Mouse (Mus musculus): Measurements from ENCODE around the gene Hikeshi. TPM values are rescaled to one million over a fixed set of nuclear protein-coding genes. Genes with fewer than 3 reads are reported as not detected.

Gene Hikeshi
- polyA plus RNA-seq (2016; fragmentation: Nextera tagmentation; extraction: Ambion mirVana): 166 and 168 TPM in 2 replicates

DNA sequence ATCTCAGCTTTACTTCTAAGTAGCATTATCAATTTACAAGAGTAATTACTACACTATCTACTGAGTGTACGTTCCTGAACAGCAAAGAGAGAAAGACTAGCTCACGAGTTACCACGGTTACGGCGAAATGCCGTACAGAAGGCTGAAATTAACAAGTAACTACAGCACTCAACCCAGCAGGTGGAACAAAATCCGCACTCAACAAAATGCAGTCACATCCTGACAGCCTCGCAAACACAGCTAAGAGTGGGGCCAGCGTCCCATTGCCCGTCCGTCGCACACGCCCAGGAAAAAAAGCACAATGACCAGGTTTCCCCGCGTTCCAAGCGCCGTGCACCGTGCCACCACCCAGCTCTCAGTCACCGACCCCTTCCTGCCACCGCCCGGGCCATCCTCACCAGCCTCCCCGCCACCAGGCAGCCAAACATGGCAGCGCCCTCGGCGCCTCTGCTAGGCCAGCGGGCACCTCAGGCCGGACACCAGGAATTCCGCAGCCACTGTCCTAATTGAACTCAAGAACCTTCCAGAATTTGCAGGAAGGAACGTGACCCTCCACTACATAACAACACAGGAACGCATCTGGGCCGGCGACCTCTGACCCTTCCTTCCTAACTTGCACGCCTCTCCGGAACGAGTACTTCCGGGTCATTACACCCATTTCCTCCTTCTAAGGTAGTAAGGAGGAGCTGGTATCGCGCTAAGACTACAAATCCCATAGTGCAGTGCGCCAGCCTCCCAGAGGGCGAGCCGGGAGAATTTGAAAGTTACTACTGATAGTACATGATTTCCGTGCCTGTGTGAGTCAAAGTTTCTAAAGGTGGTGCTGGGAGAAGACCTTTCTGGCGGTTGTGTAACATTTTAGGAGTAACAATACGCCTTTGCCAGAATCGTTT, at the start of gene Hikeshi:
Gene Hikeshi, minus strand, starts transcription at position 634 of the 893 bp plus-strand sequence.
- no peaks in the 10 kb centered on the region for H3K36me3 ChIP-seq
- under 1% methylated on average over 45 of the region's 45 CpGs for WGBS
- DNase-seq (ENCODE audit: low spot score): peak; percentile 93

GRCm38 (mm10) chr7:89984421-89984820, 43.4 kb upstream of the Hikeshi start:
- H3K9me3 ChIP-seq: no peaks in the 10 kb centered on the region
- no peak overlapping the region; the same call in 1 of the 2 replicates for H3K27ac ChIP-seq
- no peak overlapping the region for H3K4me3 ChIP-seq
- H3K4me1 ChIP-seq (replicated peaks): peaks cover 11% of the 10 kb centered on the region
- no peaks in the 10 kb centered on the region for H3K36me3 ChIP-seq
- no peaks in the 10 kb centered on the region for H3K27me3 ChIP-seq (ENCODE audit: insufficient read depth, poor library complexity, severe bottlenecking)
- DNase-seq (ENCODE audit: low spot score): no peak

More for the DNA sequence above, at the start of gene Hikeshi:
- H3K4me1 ChIP-seq (replicated peaks): peaks cover 15% of the 10 kb centered on the region
- H3K27me3 ChIP-seq (ENCODE audit: insufficient read depth, poor library complexity, severe bottlenecking): no peaks in the 10 kb centered on the region
- H3K27ac ChIP-seq: peak within 1 kb of the TSS; percentile 91
- peak within 1 kb of the TSS; percentile 72 for H3K4me3 ChIP-seq
- H3K9me3 ChIP-seq: no peaks in the 10 kb centered on the region

DNA sequence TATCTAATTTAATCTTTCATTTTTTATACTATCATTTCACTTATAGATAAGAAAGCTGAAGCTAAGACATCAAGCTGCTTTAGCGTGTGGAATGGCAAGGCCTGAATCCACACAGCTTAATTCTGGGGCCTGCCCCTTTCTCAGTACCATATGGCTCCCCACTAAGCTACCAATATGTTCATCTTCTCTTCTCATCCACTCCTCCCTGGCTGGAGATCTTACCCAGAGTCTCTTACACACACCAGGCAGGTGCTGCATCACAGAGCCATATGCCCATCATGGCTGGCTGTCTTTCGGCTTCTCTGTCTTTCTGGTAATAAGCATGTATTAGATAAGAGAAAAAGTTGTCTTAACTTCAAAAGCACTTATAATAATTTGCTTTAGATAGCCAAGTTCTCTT, 42.4 kb upstream of the Hikeshi start:
- Histone ChIP-seq H3K4me3 (no peak overlapping the region), H3K4me1 (replicated peaks) (peaks cover 20% of the 10 kb centered on the region), H3K27ac (no peak overlapping the region), H3K9me3 (no peaks in the 10 kb centered on the region), H3K36me3 (no peaks in the 10 kb centered on the region), H3K27me3 (ENCODE audit: insufficient read depth, poor library complexity, severe bottlenecking) (no peaks in the 10 kb centered on the region)
- no peak for DNase-seq (ENCODE audit: low spot score)
- WGBS: 92% methylated on average over 2 of the region's 2 CpGs

DNA sequence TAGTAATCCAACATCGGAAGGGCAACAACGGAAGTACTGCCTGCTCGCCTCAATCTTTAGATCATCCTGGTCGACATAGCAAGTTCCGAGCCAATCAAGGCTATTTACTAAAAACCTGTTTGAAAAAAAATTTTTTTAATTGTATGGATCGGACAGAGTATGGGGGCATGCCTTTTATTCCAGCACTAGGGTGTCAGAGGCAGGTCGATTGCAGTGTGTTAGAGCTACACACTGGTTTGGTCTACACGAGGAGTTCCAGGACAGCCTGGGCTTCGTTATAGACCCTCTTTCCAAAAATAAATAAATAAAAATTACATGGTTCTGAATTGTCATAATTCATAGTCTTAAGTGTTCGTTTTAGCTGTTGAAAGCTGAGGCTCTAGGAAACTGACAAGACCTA, 40.6 kb upstream of the Hikeshi start:
- Histone ChIP-seq H3K27me3 (ENCODE audit: insufficient read depth, poor library complexity, severe bottlenecking) (no peaks in the 10 kb centered on the region), H3K4me3 (peak overlapping the region; percentile 90), H3K27ac (peak overlapping the region; percentile 99), H3K9me3 (no peaks in the 10 kb centered on the region), H3K36me3 (peaks cover 11% of the 10 kb centered on the region), H3K4me1 (replicated peaks) (peaks cover 22% of the 10 kb centered on the region)
- DNase-seq (ENCODE audit: low spot score): no peak
- WGBS: 20% methylated on average over 10 of the region's 10 CpGs

DNA sequence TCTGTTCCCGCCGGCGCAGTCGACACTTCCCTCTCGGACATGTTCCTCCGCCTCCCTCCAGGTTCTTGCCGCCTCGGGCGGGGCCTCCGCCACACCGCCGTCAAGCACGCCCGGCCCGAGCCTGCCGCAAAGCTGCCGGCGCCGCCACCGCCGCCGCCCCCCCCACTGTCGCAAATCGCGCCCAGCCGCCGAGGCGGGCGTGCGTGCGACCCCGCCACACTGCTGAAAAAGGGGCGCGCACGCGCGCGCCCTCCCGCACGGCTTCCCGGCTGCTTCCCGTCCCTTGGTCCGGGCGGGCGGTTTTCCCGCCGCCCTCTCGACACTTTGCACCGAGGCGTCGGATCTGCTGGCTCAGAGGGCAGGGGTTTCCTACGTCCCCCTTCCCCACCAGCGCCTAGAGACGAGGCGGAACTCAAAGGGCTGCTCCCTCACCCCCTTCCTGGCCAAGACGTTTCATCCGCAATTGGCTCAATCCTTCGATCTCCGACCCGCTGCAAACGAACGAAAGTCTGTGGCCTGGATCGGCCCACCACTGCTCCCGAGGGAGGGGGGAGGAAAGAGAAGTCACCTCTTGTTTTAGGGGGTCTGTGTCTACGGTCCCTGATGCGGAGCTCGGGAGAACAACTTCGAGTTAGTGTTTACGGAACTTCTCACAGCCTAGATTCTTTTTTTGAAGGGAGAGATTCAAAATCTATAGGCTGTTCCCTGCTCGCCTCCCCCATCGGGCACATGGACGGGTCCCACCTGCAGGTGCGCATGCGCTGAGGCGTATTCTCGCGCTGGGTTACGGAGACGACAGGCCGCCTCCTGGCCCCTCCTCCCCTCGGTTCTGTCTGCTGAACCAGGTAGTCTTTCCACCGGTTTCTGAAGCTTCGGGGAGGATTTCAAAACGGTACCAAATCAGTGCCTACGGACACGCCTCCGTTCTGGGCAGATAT, 39.8 kb upstream of the Hikeshi start, which contains the start of gene Eed:
Gene Eed, minus strand, starts transcription at position 499 of the 938 bp plus-strand sequence.
- peak within 1 kb of the TSS; percentile 99 for H3K27ac ChIP-seq
- no peaks in the 10 kb centered on the region for H3K27me3 ChIP-seq (ENCODE audit: insufficient read depth, poor library complexity, severe bottlenecking)
- DNase-seq (ENCODE audit: low spot score): peak; percentile 94
- H3K9me3 ChIP-seq: no peaks in the 10 kb centered on the region
- peaks cover 22% of the 10 kb centered on the region for H3K4me1 ChIP-seq (replicated peaks)
- H3K4me3 ChIP-seq: peak within 1 kb of the TSS; percentile 90
- H3K36me3 ChIP-seq: peaks cover 19% of the 10 kb centered on the region
- under 1% methylated on average over 87 of the region's 87 CpGs for WGBS

DNA sequence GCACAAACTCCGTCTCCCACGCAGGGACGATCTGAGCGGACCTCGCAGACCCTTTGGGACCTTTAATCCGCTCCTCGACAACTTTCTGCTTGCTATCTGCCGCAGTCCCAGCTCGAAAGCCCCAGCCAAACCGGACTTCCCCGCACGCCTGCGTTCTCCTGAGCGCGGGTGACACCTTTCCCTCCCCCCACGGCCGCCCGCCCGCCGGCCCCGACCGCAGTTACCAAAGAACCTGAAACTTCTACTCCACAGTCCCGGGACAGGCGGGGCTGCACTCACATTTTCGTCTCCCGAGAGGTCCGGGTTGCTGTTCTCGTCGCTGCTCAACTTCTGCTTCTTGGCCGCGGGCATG, 39.1 kb upstream of the Hikeshi start:
- H3K36me3 ChIP-seq: peaks cover 25% of the 10 kb centered on the region
- under 1% methylated on average over 31 of the region's 31 CpGs for WGBS
- H3K9me3 ChIP-seq: no peaks in the 10 kb centered on the region
- no peaks in the 10 kb centered on the region for H3K27me3 ChIP-seq (ENCODE audit: insufficient read depth, poor library complexity, severe bottlenecking)
- H3K4me1 ChIP-seq (replicated peaks): peaks cover 22% of the 10 kb centered on the region
- peak overlapping the region; percentile 90 for H3K4me3 ChIP-seq
- DNase-seq (ENCODE audit: low spot score): no peak
- peak overlapping the region; percentile 99 for H3K27ac ChIP-seq

GRCm38 (mm10) chr7:89979432-89980130, 38.6 kb upstream of the Hikeshi start:
- peak overlapping the region; percentile 90 for H3K4me3 ChIP-seq
- no peak for DNase-seq (ENCODE audit: low spot score)
- no peaks in the 10 kb centered on the region for H3K9me3 ChIP-seq
- H3K27ac ChIP-seq: peak overlapping the region; percentile 99
- H3K36me3 ChIP-seq: peaks cover 29% of the 10 kb centered on the region
- no peaks in the 10 kb centered on the region for H3K27me3 ChIP-seq (ENCODE audit: insufficient read depth, poor library complexity, severe bottlenecking)
- H3K4me1 ChIP-seq (replicated peaks): peaks cover 21% of the 10 kb centered on the region
- WGBS: 5% methylated on average over 23 of the region's 23 CpGs

DNA sequence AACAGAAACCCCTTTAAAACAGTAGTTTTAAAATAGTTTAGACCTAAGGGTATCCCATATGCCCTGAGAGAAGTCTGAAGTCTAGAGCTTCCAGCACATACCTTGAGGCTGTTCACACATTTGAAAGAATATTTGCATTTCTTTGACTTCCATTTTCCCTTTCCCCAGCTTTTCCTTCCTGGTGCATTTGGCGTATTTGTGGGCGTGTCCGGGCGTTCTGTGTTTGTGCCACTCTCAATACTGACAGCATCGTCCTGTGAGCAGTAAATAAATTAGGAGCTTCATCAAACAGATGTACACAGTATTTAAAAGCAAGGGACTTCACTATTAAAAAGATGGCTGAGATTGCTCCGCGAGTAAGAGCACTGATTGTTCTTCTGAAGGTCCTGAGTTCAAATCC, 35.8 kb upstream of the Hikeshi start:
- Histone ChIP-seq H3K27ac (no peak overlapping the region), H3K9me3 (no peaks in the 10 kb centered on the region), H3K4me1 (replicated peaks) (peaks cover 15% of the 10 kb centered on the region), H3K27me3 (ENCODE audit: insufficient read depth, poor library complexity, severe bottlenecking) (no peaks in the 10 kb centered on the region), H3K36me3 (peaks cover 57% of the 10 kb centered on the region), H3K4me3 (no peak overlapping the region)
- 95% methylated on average over 7 of the region's 7 CpGs for WGBS
- no peak for DNase-seq (ENCODE audit: low spot score)

DNA sequence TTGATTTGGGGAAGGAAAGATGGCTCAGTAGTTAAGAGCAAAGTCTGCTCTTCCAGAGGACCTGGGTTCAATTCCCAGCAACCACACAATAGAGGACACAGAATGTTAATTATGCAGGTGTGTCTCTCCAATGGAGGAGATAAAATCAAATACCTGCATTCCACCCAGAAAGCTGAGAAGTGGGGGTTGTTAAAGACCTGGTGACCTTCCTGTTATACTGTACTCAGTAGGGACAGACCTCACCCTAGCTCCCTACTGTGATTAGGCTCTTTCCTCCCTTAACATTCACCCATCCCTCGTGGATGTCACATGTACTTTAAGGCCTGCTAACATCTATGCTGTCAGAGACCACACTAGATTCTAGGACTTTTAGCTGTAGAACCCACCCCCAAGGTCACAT, 34.6 kb upstream of the Hikeshi start:
- Histone ChIP-seq H3K4me3 (no peak overlapping the region), H3K27ac (no peak overlapping the region), H3K4me1 (replicated peaks) (peaks cover 11% of the 10 kb centered on the region), H3K9me3 (no peaks in the 10 kb centered on the region), H3K27me3 (ENCODE audit: insufficient read depth, poor library complexity, severe bottlenecking) (no peaks in the 10 kb centered on the region), H3K36me3 (peaks cover 69% of the 10 kb centered on the region)
- DNase-seq (ENCODE audit: low spot score): no peak
- WGBS: 88% methylated on average over 1 of the region's 1 CpGs

GRCm38 (mm10) chr7:89967235-89967634, 26.2 kb upstream of the Hikeshi start:
- WGBS: 83% methylated on average over 2 of the region's 2 CpGs
- H3K36me3 ChIP-seq: peaks cover 98% of the 10 kb centered on the region

DNA sequence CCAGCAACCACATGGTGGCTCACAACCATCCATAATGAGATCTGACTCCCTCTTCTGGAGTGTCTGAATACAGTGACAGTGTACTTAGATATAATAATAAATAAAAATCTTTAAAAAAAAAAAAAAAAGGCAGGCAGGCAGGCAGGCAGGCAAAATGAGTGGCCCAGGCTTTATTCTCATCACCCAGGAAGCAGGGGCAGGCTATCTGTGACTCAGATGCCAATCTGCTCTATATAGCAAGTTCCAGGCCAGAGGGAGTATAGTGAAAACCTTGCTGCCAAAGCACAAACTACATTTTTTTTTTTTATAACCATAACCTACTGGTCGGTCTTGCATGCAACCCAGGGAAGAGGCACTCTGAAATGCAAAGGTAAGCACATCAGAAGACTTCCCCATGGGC, 25.8 kb upstream of the Hikeshi start:
- Histone ChIP-seq H3K27me3 (ENCODE audit: insufficient read depth, poor library complexity, severe bottlenecking) (no peaks in the 10 kb centered on the region), H3K9me3 (no peaks in the 10 kb centered on the region), H3K27ac (no peak overlapping the region), H3K36me3 (peaks cover 98% of the 10 kb centered on the region), H3K4me1 (replicated peaks) (no peaks in the 10 kb centered on the region), H3K4me3 (no peak overlapping the region)
- no peak for DNase-seq (ENCODE audit: low spot score)
- 84% methylated on average over 1 of the region's 1 CpGs for WGBS

More at GRCm38 (mm10) chr7:89967235-89967634, 26.2 kb upstream of the Hikeshi start:
- no peak overlapping the region for H3K27ac ChIP-seq
- DNase-seq (ENCODE audit: low spot score): no peak
- no peaks in the 10 kb centered on the region for H3K27me3 ChIP-seq (ENCODE audit: insufficient read depth, poor library complexity, severe bottlenecking)
- H3K4me3 ChIP-seq: no peak overlapping the region
- H3K9me3 ChIP-seq: no peaks in the 10 kb centered on the region
- no peaks in the 10 kb centered on the region for H3K4me1 ChIP-seq (replicated peaks)

DNA sequence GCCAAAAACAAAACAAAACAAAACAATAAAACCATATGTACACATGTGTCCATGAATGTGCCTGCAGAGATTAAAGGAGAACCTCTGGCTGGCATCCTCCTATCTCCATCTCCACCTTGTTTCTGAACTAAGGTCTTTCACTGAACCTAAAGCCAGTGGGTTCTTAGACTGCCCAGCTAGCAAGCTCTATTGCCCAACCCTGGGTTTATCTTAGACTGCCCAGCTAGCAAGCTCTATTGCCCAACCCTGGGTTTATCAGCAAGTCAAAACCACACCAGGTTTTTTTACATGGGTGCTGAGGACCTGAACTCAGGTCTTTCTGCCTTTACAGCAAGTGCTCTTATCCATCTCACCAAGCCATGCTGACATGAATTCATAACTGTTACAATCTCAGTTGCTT, 22.1 kb upstream of the Hikeshi start:
- no peak for DNase-seq (ENCODE audit: low spot score)
- Histone ChIP-seq H3K36me3 (peaks cover 93% of the 10 kb centered on the region), H3K27me3 (ENCODE audit: insufficient read depth, poor library complexity, severe bottlenecking) (no peaks in the 10 kb centered on the region), H3K27ac (no peak overlapping the region), H3K4me1 (replicated peaks) (no peaks in the 10 kb centered on the region), H3K9me3 (no peaks in the 10 kb centered on the region), H3K4me3 (no peak overlapping the region)
